Mouse (Mus musculus) embryonic stem cell, embryonic (primary cell): ENCODE measurements around the gene Nebl.

Experiments
- CTCF ChIA-PET, 4 experiments: fragments of 300-600 bp in 2 of 4; fragments of 350-600 bp in 2 of 4; sonication (Branson Sonifier 250); formaldehyde crosslinking; loops; one replicate each; lab custom pipeline; 2022; ENCODE audit warnings: inconsistent platforms in 2 of 4; lab: Charles Lee
- POLR2A ChIA-PET, 4 experiments: fragments of 300-600 bp in 2 of 4; fragments of 350-600 bp in 2 of 4; sonication (Branson Sonifier 250); formaldehyde crosslinking; loops; one replicate each; lab custom pipeline; 2022; ENCODE audit warnings: antibody characterized with exemption in 4 of 4, inconsistent platforms in 1 of 4; lab: Charles Lee

The Nebl gene

GRCm38 (mm10) chr2:17715149-17715767, 16.0 kb downstream of the Nebl start:
- ChIA-PET CTCF (interaction anchor here in 2 of 4 experiments (0.6 to 0.7 kb wide), 2 partner anchors 16 to 1032 kb away, joined by 3 read pairs; partner anchors contain the start of gene Nebl (in 1 of the 2)), POLR2A (no interaction called here)

- POLR2A ChIA-PET = interaction anchor here in 1 of 4 experiments (1.1 to 1.7 kb wide), 2 partner anchors 10 to 14 kb away, joined by 3 to 4 read pairs; no protein-coding TSS in a partner anchor
- CTCF ChIA-PET = interaction anchor here in 2 of 4 experiments (0.6 to 1.5 kb wide), 3 partner anchors 17 to 1032 kb away, joined by 3 to 5 read pairs (median 3); partner anchors contain the start of gene Nebl (in 1 of the 2)
Observed at GRCm38 (mm10) chr2:17714661-17715060, 16.6 kb downstream of the Nebl start.

GRCm38 (mm10) chr2:17714124-17714523, 17.1 kb downstream of the Nebl start:
- POLR2A ChIA-PET = interaction anchor here in 1 of 4 experiments (1.1 to 1.7 kb wide), 2 partner anchors 9 to 14 kb away, joined by 3 to 4 read pairs; no protein-coding TSS in a partner anchor

GRCm38 (mm10) chr2:17711216-17711615, 20.0 kb downstream of the Nebl start:
- POLR2A ChIA-PET = no interaction called here

More at GRCm38 (mm10) chr2:17714124-17714523, 17.1 kb downstream of the Nebl start:
- CTCF ChIA-PET = interaction anchor here in 2 of 4 experiments (0.6 to 1.5 kb wide), 2 partner anchors 17 to 43 kb away, joined by 3 to 5 read pairs; partner anchors contain the start of gene Nebl (in 1 of the 2)

GRCm38 (mm10) chr2:17710083-17710482, 21.2 kb downstream of the Nebl start:
- POLR2A ChIA-PET = no interaction called here
- CTCF ChIA-PET = no interaction called here

More at GRCm38 (mm10) chr2:17711216-17711615, 20.0 kb downstream of the Nebl start:
- CTCF ChIA-PET = no interaction called here

GRCm38 (mm10) chr2:17705964-17706363, 25.3 kb downstream of the Nebl start:
- ChIA-PET CTCF (no interaction called here), POLR2A (interaction anchor here in 1 of 4 experiments (0.5 kb wide), 1 partner anchor 149 kb away, joined by 3 read pairs; no protein-coding TSS in a partner anchor)

- ChIA-PET POLR2A (interaction anchor here in 1 of 4 experiments (1.2 kb wide), 1 partner anchor 9 kb away, joined by 4 read pairs; no protein-coding TSS in a partner anchor), CTCF (no interaction called here)
Observed at GRCm38 (mm10) chr2:17705426-17705825, 25.8 kb downstream of the Nebl start.

- POLR2A ChIA-PET = no interaction called here
- CTCF ChIA-PET = no interaction called here
Observed at GRCm38 (mm10) chr2:17703170-17703512, 28.1 kb downstream of the Nebl start.

- ChIA-PET CTCF (no interaction called here), POLR2A (no interaction called here)
Observed at GRCm38 (mm10) chr2:17702481-17703169, 28.6 kb downstream of the Nebl start.

GRCm38 (mm10) chr2:17698161-17699087, 32.8 kb downstream of the Nebl start:
- CTCF ChIA-PET = interaction anchor here in 1 of 4 experiments (0.6 kb wide), 1 partner anchor 31 kb away, joined by 5 read pairs; no protein-coding TSS in a partner anchor
- POLR2A ChIA-PET = interaction anchor here in 1 of 4 experiments (0.8 to 1.0 kb wide), 2 partner anchors 35 to 123 kb away, joined by 3 read pairs; no protein-coding TSS in a partner anchor

- ChIA-PET CTCF (no interaction called here), POLR2A (no interaction called here)
Observed at GRCm38 (mm10) chr2:17692926-17693325, 38.3 kb downstream of the Nebl start.

- ChIA-PET CTCF (no interaction called here), POLR2A (no interaction called here)
Observed at GRCm38 (mm10) chr2:17690264-17690663, 41.0 kb downstream of the Nebl start.

GRCm38 (mm10) chr2:17687141-17687540, 44.1 kb downstream of the Nebl start:
- ChIA-PET CTCF (interaction anchor here in 1 of 4 experiments (0.7 kb wide), 1 partner anchor 177 kb away, joined by 3 read pairs; no protein-coding TSS in a partner anchor), POLR2A (no interaction called here)

- CTCF ChIA-PET = no interaction called here
- POLR2A ChIA-PET = no interaction called here
Observed at GRCm38 (mm10) chr2:17683326-17684040, 47.8 kb downstream of the Nebl start.

- CTCF ChIA-PET = no interaction called here
- POLR2A ChIA-PET = no interaction called here
Observed at GRCm38 (mm10) chr2:17672156-17672555, 59.1 kb downstream of the Nebl start.

GRCm38 (mm10) chr2:17671566-17671965, 59.7 kb downstream of the Nebl start:
- ChIA-PET CTCF (no interaction called here), POLR2A (no interaction called here)

- ChIA-PET CTCF (no interaction called here), POLR2A (no interaction called here)
Observed at GRCm38 (mm10) chr2:17669953-17670352, 61.3 kb downstream of the Nebl start.

- ChIA-PET POLR2A (no interaction called here), CTCF (no interaction called here)
Observed at GRCm38 (mm10) chr2:17669000-17669399, 62.3 kb downstream of the Nebl start.
